ENCODE assay signal across 12 mouse cellular contexts in genomic region chr13:95880633-95881032, GRCm38 (mm10). TPM values are rescaled to one million over a fixed set of nuclear protein-coding genes. Genes with fewer than 3 reads are reported as not detected.
A peak's percentile ranks its signal among the peaks of the same experiment; 100 is the strongest.
DNase-seq lines count a peak whose midpoint lies in the region; ATAC-seq lines count a peak whose summit lies in the region.
"Had no signal": no experiment of that assay in that cellular context is flagged by ENCODE, and none has a peak within 500 bp of the region (broad histone marks: within the 10 kb centered on the region; RNA-seq: fewer than 3 reads in every experiment).

No protein-coding gene starts in this region.

- no peak for DNase-seq in forebrain, embryonic 10.5 days (ENCODE audit: extremely low spot score, low spot score)
- DNase-seq in midbrain, embryonic 14.5 days, result peak; percentile 42
- no peak for DNase-seq in midbrain, embryonic 11.5 days (ENCODE audit: low spot score, missing footprints)
- DNase-seq in layer of hippocampus, postnatal 25 days (ENCODE audit: extremely low spot score in 1 of 2, low spot score in 1 of 2), result no peak

- H3K4me3 ChIP-seq in forebrain, embryonic 13.5 days, result no peak overlapping the region
- no peak overlapping the region for H3K4me3 ChIP-seq in forebrain, embryonic 10.5 days
- no peak overlapping the region for H3K4me3 ChIP-seq in midbrain, embryonic 14.5 days (replicated peaks; ENCODE audit: low read depth, low read length)
- no peak overlapping the region for H3K4me3 ChIP-seq in midbrain, embryonic 11.5 days (ENCODE audit: low read depth, low read length)
- H3K4me3 ChIP-seq in kidney, embryonic 16.5 days (ENCODE audit: low read length), result no peak overlapping the region
- no peak overlapping the region for H3K4me3 ChIP-seq in stomach, embryonic 15.5 days (replicated peaks)
- H3K4me3 ChIP-seq: limb, embryonic 12.5 days; midbrain, embryonic 13.5 days; neural tube, embryonic 15.5 days had no signal

- peak; percentile 58; the same call in 1 of the 2 replicates for ATAC-seq in forebrain, embryonic 13.5 days
- ATAC-seq in midbrain, embryonic 14.5 days (ENCODE audit: low FRiP score, low TSS enrichment), result no peak
- no peak for ATAC-seq in midbrain, embryonic 11.5 days (ENCODE audit: low FRiP score)
- ATAC-seq in kidney, embryonic 16.5 days (ENCODE audit: low FRiP score, low TSS enrichment), result peak; percentile 81; the same call in 1 of the 2 replicates
- 0 out of 2 replicates have a peak, but pooled peaks have one; percentile 39 for ATAC-seq in stomach, embryonic 15.5 days (ENCODE audit: insufficient read depth, low FRiP score, low read depth)
- ATAC-seq in monocyte, adult 5-6 weeks (replicated peaks; ENCODE audit: insufficient number of reproducible peaks, low FRiP score, low TSS enrichment, poor library complexity, severe bottlenecking), result no peak
- ATAC-seq: midbrain, embryonic 13.5 days had no signal

- H3K9me3 ChIP-seq in forebrain, embryonic 13.5 days (replicated peaks), result no peaks in the 10 kb centered on the region
- no peaks in the 10 kb centered on the region; the same call in 1 of the 2 replicates for H3K9me3 ChIP-seq in forebrain, embryonic 10.5 days
- no peaks in the 10 kb centered on the region for H3K9me3 ChIP-seq in midbrain, embryonic 14.5 days (ENCODE audit: control insufficient read depth, low read length)
- H3K9me3 ChIP-seq in midbrain, embryonic 11.5 days (ENCODE audit: control insufficient read depth, low read length), result no peaks in the 10 kb centered on the region
- no peaks in the 10 kb centered on the region for H3K9me3 ChIP-seq in kidney, embryonic 16.5 days (ENCODE audit: low read length)
- H3K9me3 ChIP-seq in stomach, embryonic 15.5 days, result no peaks in the 10 kb centered on the region
- H3K9me3 ChIP-seq: G1E; limb, embryonic 12.5 days; midbrain, embryonic 13.5 days; neural tube, embryonic 15.5 days had no signal

- H3K27ac ChIP-seq in forebrain, embryonic 13.5 days, result no peak overlapping the region; the same call in 1 of the 2 replicates
- H3K27ac ChIP-seq in forebrain, embryonic 10.5 days, result no peak overlapping the region
- no peak overlapping the region for H3K27ac ChIP-seq in midbrain, embryonic 14.5 days (replicated peaks; ENCODE audit: low read depth, low read length)
- H3K27ac ChIP-seq in midbrain, embryonic 11.5 days (ENCODE audit: low read depth, low read length), result no peak overlapping the region
- no peak overlapping the region for H3K27ac ChIP-seq in kidney, embryonic 16.5 days (ENCODE audit: low read length)
- no peak overlapping the region; the same call in 1 of the 2 replicates for H3K27ac ChIP-seq in stomach, embryonic 15.5 days
- H3K27ac ChIP-seq: limb, embryonic 12.5 days; midbrain, embryonic 13.5 days; neural tube, embryonic 15.5 days had no signal

- no peaks in the 10 kb centered on the region for H3K36me3 ChIP-seq in forebrain, embryonic 13.5 days (ENCODE audit: poor library complexity, severe bottlenecking)
- H3K36me3 ChIP-seq in forebrain, embryonic 10.5 days (replicated peaks), result peaks cover 8% of the 10 kb centered on the region
- H3K36me3 ChIP-seq in midbrain, embryonic 14.5 days (ENCODE audit: control insufficient read depth, insufficient read depth, low read length), result no peaks in the 10 kb centered on the region
- no peaks in the 10 kb centered on the region for H3K36me3 ChIP-seq in midbrain, embryonic 11.5 days (ENCODE audit: control insufficient read depth, insufficient read depth, low read length)
- no peaks in the 10 kb centered on the region for H3K36me3 ChIP-seq in kidney, embryonic 16.5 days (ENCODE audit: insufficient read depth, low read length)
- no peaks in the 10 kb centered on the region for H3K36me3 ChIP-seq in stomach, embryonic 15.5 days
- H3K36me3 ChIP-seq: G1E; limb, embryonic 12.5 days; midbrain, embryonic 13.5 days; neural tube, embryonic 15.5 days had no signal

- H3K27me3 ChIP-seq in forebrain, embryonic 13.5 days, result no peaks in the 10 kb centered on the region
- H3K27me3 ChIP-seq in forebrain, embryonic 10.5 days (ENCODE audit: poor library complexity, severe bottlenecking), result no peaks in the 10 kb centered on the region
- no peaks in the 10 kb centered on the region for H3K27me3 ChIP-seq in midbrain, embryonic 14.5 days (ENCODE audit: control insufficient read depth, insufficient read depth, low read length)
- no peaks in the 10 kb centered on the region for H3K27me3 ChIP-seq in midbrain, embryonic 11.5 days (ENCODE audit: control insufficient read depth, insufficient read depth, low read length)
- H3K27me3 ChIP-seq in kidney, embryonic 16.5 days (ENCODE audit: insufficient read depth, low read length), result no peaks in the 10 kb centered on the region
- H3K27me3 ChIP-seq in stomach, embryonic 15.5 days (replicated peaks), result no peaks in the 10 kb centered on the region
- H3K27me3 ChIP-seq: limb, embryonic 12.5 days; midbrain, embryonic 13.5 days; neural tube, embryonic 15.5 days had no signal

- H3K9ac ChIP-seq in forebrain, embryonic 13.5 days, result no peak overlapping the region
- H3K9ac ChIP-seq in midbrain, embryonic 14.5 days (replicated peaks; ENCODE audit: low read length), result no peak overlapping the region
- no peak overlapping the region for H3K9ac ChIP-seq in midbrain, embryonic 11.5 days (ENCODE audit: low read length)
- H3K9ac ChIP-seq in kidney, embryonic 16.5 days (replicated peaks; ENCODE audit: low read length), result no peak overlapping the region
- H3K9ac ChIP-seq in stomach, embryonic 15.5 days, result no peak overlapping the region
- H3K9ac ChIP-seq: limb, embryonic 12.5 days; midbrain, embryonic 13.5 days; neural tube, embryonic 15.5 days had no signal

- WGBS in forebrain, embryonic 13.5 days, result 41% methylated on average over 6 of the region's 6 CpGs
- WGBS in forebrain, embryonic 10.5 days, result 81% methylated on average over 6 of the region's 6 CpGs
- WGBS in midbrain, embryonic 14.5 days, result 65% methylated on average over 6 of the region's 6 CpGs
- 74% methylated on average over 6 of the region's 6 CpGs for WGBS in midbrain, embryonic 11.5 days
- 61% methylated on average over 6 of the region's 6 CpGs for WGBS in kidney, embryonic 16.5 days
- 55% methylated on average over 6 of the region's 6 CpGs for WGBS in stomach, embryonic 15.5 days

- H3K4me1 ChIP-seq in forebrain, embryonic 13.5 days, result peaks cover 8% of the 10 kb centered on the region; the same call in 1 of the 2 replicates
- H3K4me1 ChIP-seq in forebrain, embryonic 10.5 days, result peaks cover 15% of the 10 kb centered on the region
- H3K4me1 ChIP-seq in midbrain, embryonic 14.5 days (ENCODE audit: control insufficient read depth, insufficient read depth, low read length), result no peaks in the 10 kb centered on the region
- no peaks in the 10 kb centered on the region for H3K4me1 ChIP-seq in midbrain, embryonic 11.5 days (ENCODE audit: control insufficient read depth, insufficient read depth, low read length)
- H3K4me1 ChIP-seq in kidney, embryonic 16.5 days (ENCODE audit: insufficient read depth, low read length), result 0 out of 2 replicates have a peak, but pooled peaks cover 4% of the 10 kb centered on the region
- peaks cover 8% of the 10 kb centered on the region; the same call in 1 of the 2 replicates for H3K4me1 ChIP-seq in stomach, embryonic 15.5 days
- H3K4me1 ChIP-seq: neural tube, embryonic 15.5 days had no signal

- H3K4me2 ChIP-seq in forebrain, embryonic 13.5 days, result no peak overlapping the region
- no peak overlapping the region for H3K4me2 ChIP-seq in midbrain, embryonic 14.5 days (ENCODE audit: low read length)
- H3K4me2 ChIP-seq in midbrain, embryonic 11.5 days, result no peak overlapping the region
- H3K4me2 ChIP-seq in kidney, embryonic 16.5 days (replicated peaks; ENCODE audit: low read depth, low read length), result no peak overlapping the region
- no peak overlapping the region for H3K4me2 ChIP-seq in stomach, embryonic 15.5 days
- H3K4me2 ChIP-seq: limb, embryonic 12.5 days; midbrain, embryonic 13.5 days; neural tube, embryonic 15.5 days had no signal

RNA-seq across cellular contexts. Expression of gene Iqgap2, which starts 11.1 kb away (rescaled TPM):
- 9.1 and 9.9 TPM in 2 replicates for polyA plus RNA-seq in forebrain, embryonic 13.5 days (2015; fragmentation: Nextera tagmentation; extraction: Ambion mirVana)
- 13.6 and 14.0 TPM in 2 replicates for polyA plus RNA-seq in forebrain, embryonic 10.5 days (2016; fragmentation: Nextera tagmentation; extraction: Ambion mirVana)
- polyA plus RNA-seq in midbrain, embryonic 14.5 days (2014; fragmentation: Nextera tagmentation; extraction: Ambion mirVana), result 2.6 and 4.8 TPM in 2 replicates
- 18.5 and 19.9 TPM in 2 replicates for polyA plus RNA-seq in midbrain, embryonic 11.5 days (2014; fragmentation: Nextera tagmentation; extraction: Ambion mirVana)
- 10.5 and 11.2 TPM in 2 replicates for polyA plus RNA-seq in kidney, embryonic 16.5 days (2015; fragmentation: Nextera tagmentation; extraction: Ambion mirVana)
- 20.3 and 20.9 TPM in 2 replicates for polyA plus RNA-seq in stomach, embryonic 15.5 days (2015; fragmentation: Nextera tagmentation; extraction: Ambion mirVana)
- total RNA-seq in layer of hippocampus, postnatal 25 days (2021), result 10 to 100 TPM; 82.0 to 83.5 TPM
- 51.2 to 86.8 TPM (median 55.9 TPM) in 3 replicates for total RNA-seq in monocyte, adult 5-6 weeks (2017)

Comparison
In these comparisons a context has a peak if more than half of its experiments do, and no peak if none do; other contexts are left out.
1. ATAC-seq: peak in forebrain, embryonic 13.5 days (single experiment), kidney, embryonic 16.5 days (single experiment) and stomach, embryonic 15.5 days (single experiment); none in midbrain, embryonic 14.5 days (single experiment), midbrain, embryonic 11.5 days (single experiment) and monocyte, adult 5-6 weeks (single experiment).